Mouse (Mus musculus) bone marrow macrophage, adult 2 months (primary cell): ENCODE results near the gene Plekhg1.

Source experiments
- CTCF ChIP-seq: IDR thresholded peaks from 2 replicates; pipeline ENCODE4 v1.5.1; 2012; ENCODE audit warnings: low read depth, mild to moderate bottlenecking, low read length, moderate library complexity
- POLR2A ChIP-seq: IDR thresholded peaks from 2 replicates; pipeline ENCODE4 v1.6.1; 2012; ENCODE audit warnings: mild to moderate bottlenecking, low read depth, low read length, borderline replicate concordance

- TF ChIP-seq POLR2A (no peak), CTCF (no peak)
These were observed 95.5 kb downstream of the Plekhg1 start for GRCm38 (mm10) chr10:3835616-3836015.
